Mouse (Mus musculus) adrenal gland, postnatal 25 days (tissue): ENCODE results near the gene Akap9. TPM values are rescaled to one million over a fixed set of nuclear protein-coding genes. Genes with fewer than 3 reads are reported as not detected.
"Not testable (repeated sequence)": the region's sequence is repeated elsewhere in the genome, so short reads cannot be mapped to it uniquely, and the experiment has no call there.

Experiments
- DNase-seq: peaks from one replicate; pipeline ENCODE4 v3.0.0; 2021; ENCODE audit warnings: mixed read lengths
- total RNA-seq: library from RNA; stranded (reverse); gene quantifications from 2 replicates; pipeline ENCODE4 v1.2.3, GENCODE M21; 2021

Gene Akap9
- total RNA-seq, 1 experiment from 2014 or later, result 113 TPM

GRCm38 (mm10) chr5:3969114-3969513 is 41.3 kb downstream of the Akap9 start:
- no peak for DNase-seq

GRCm38 (mm10) chr5:3970936-3971335 is 43.1 kb downstream of the Akap9 start:
- DNase-seq, result no peak

- DNase-seq, result no peak
Observed at GRCm38 (mm10) chr5:3973764-3974163, 45.9 kb downstream of the Akap9 start.

- DNase-seq, result no peak
Observed at GRCm38 (mm10) chr5:3974896-3975295, 47.0 kb downstream of the Akap9 start.

GRCm38 (mm10) chr5:3976111-3976510 is 48.3 kb downstream of the Akap9 start:
- no peak for DNase-seq

- DNase-seq, result no peak
Observed at GRCm38 (mm10) chr5:3977904-3978303, 50.0 kb downstream of the Akap9 start.

- no peak for DNase-seq
Observed at GRCm38 (mm10) chr5:3989608-3990007, 61.8 kb downstream of the Akap9 start.

GRCm38 (mm10) chr5:3990499-3990898 is 62.6 kb downstream of the Akap9 start:
- DNase-seq, result no peak

- no peak for DNase-seq
Observed at GRCm38 (mm10) chr5:4004531-4005469, 76.9 kb downstream of the Akap9 start.

- DNase-seq, result no peak
Observed at GRCm38 (mm10) chr5:4006606-4007005, 78.8 kb downstream of the Akap9 start.

GRCm38 (mm10) chr5:4008266-4008665 is 80.4 kb downstream of the Akap9 start:
- no peak for DNase-seq

GRCm38 (mm10) chr5:4009540-4009939 is 81.7 kb downstream of the Akap9 start:
- no peak for DNase-seq

GRCm38 (mm10) chr5:4017646-4018045 is 89.8 kb downstream of the Akap9 start:
- not testable (repeated sequence) for DNase-seq

- DNase-seq, result no peak
Observed at GRCm38 (mm10) chr5:4019377-4019776, 91.5 kb downstream of the Akap9 start.

- DNase-seq, result no peak
Observed at GRCm38 (mm10) chr5:4020018-4020417, 92.2 kb downstream of the Akap9 start.

GRCm38 (mm10) chr5:4023186-4023585 is 95.3 kb downstream of the Akap9 start:
- DNase-seq, result peak; percentile 24

GRCm38 (mm10) chr5:4023742-4024681 is 96.2 kb downstream of the Akap9 start:
- peak; percentile 60 for DNase-seq

GRCm38 (mm10) chr5:4024727-4025126 is 96.9 kb downstream of the Akap9 start:
- no peak for DNase-seq

GRCm38 (mm10) chr5:4026336-4026735 is 98.5 kb downstream of the Akap9 start:
- DNase-seq, result not testable (repeated sequence)

- no peak for DNase-seq
Observed at GRCm38 (mm10) chr5:4028486-4029173, 100.8 kb downstream of the Akap9 start.

- no peak for DNase-seq
Observed at GRCm38 (mm10) chr5:4031846-4032245, 104.0 kb downstream of the Akap9 start.

- no peak for DNase-seq
Observed at GRCm38 (mm10) chr5:4036686-4037085, 108.8 kb downstream of the Akap9 start.
